Mouse (Mus musculus) kidney, embryonic 15.5 days (tissue): ENCODE measurements around the gene Ptprj. TPM values are rescaled to one million over a fixed set of nuclear protein-coding genes. Genes with fewer than 3 reads are reported as not detected.
"Not testable (repeated sequence)": the region's sequence is repeated elsewhere in the genome, so short reads cannot be mapped to it uniquely, and the experiment has no call there.

Experiments used
- ATAC-seq: fragments of 200-750 bp; cut with Nextera tagmentation; replicated peaks from 2 replicates; pipeline ENCODE4 v1.8.0; 2017; ENCODE audit warnings: moderate TSS enrichment; ENCODE audit not compliant: low FRiP score
- H3K27ac ChIP-seq: fragments of 300-500 bp; sonication (generic); 2 replicates; pipeline ENCODE4 v1.5.1; 2015; ENCODE audit warnings: mild to moderate bottlenecking, inconsistent platforms
- H3K27me3 ChIP-seq: fragments of 300-500 bp; sonication (generic); 2 replicates; pipeline ENCODE4 v1.6.1; 2015; ENCODE audit warnings: inconsistent platforms
- H3K36me3 ChIP-seq: fragments of 300-500 bp; sonication (generic); 2 replicates; pipeline ENCODE4 v1.6.1; 2015; ENCODE audit warnings: inconsistent platforms
- H3K4me1 ChIP-seq: fragments of 300-500 bp; sonication (generic); 2 replicates; pipeline ENCODE4 v1.6.1; 2015; ENCODE audit warnings: inconsistent platforms
- H3K4me2 ChIP-seq: fragments of 300-500 bp; sonication (generic); 2 replicates; pipeline ENCODE4 v1.6.1; 2015; ENCODE audit warnings: moderate library complexity, mild to moderate bottlenecking, inconsistent platforms
- H3K4me3 ChIP-seq: fragments of 300-500 bp; sonication (generic); replicated peaks from 2 replicates; pipeline ENCODE4 v1.5.1; 2015; ENCODE audit warnings: mild to moderate bottlenecking, inconsistent platforms
- H3K9ac ChIP-seq: fragments of 300-500 bp; sonication (generic); 2 replicates; pipeline ENCODE4 v1.6.1; 2015; ENCODE audit warnings: mild to moderate bottlenecking, inconsistent platforms
- H3K9me3 ChIP-seq: fragments of 300-500 bp; sonication (generic); replicated peaks from 2 replicates; pipeline ENCODE4 v1.6.1; 2016; ENCODE audit warnings: inconsistent platforms
- WGBS: fragments of 180-500 bp; shearing (Covaris S2); methylation state at CpG from one replicate; pipeline ENCODE4 v1.1.7; 2015; ENCODE audit warnings: mixed read lengths; 5-methylcytosine and 5-hydroxymethylcytosine counted together
- polyA plus RNA-seq: library from polyadenylated mRNA; unstranded; fragments of >200 nt; fragmentation: Nextera tagmentation; extraction: Ambion mirVana; gene quantifications from 2 replicates; pipeline ENCODE4 v1.2.1, GENCODE M21; 2015

Ptprj gene
- polyA plus RNA-seq, 1 experiment from 2014 or later, result 6.5 TPM

DNA sequence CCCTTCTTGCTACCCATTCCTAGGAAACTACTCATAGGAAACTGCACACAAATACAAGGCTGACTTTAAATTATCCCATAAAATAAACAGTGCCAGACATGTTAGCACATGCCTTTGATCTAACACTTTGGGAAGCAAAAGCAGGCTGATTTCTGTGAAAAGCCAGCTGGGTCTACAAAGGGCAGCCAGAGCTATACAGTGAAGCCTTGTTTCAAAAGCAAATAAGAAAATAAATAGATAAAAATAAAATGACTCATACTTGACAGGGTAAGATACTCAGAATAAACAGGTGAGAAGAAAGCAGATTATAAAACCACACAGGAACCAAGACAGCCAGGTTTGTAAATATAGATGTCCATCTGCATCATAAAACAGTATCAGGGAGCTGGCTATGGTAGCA, 118.2 kb downstream of the Ptprj start:
- Histone ChIP-seq H3K27me3 (no peaks in the 10 kb centered on the region), H3K9ac (no peak overlapping the region), H3K9me3 (no peaks in the 10 kb centered on the region), H3K27ac (no peak overlapping the region), H3K36me3 (peaks cover 55% of the 10 kb centered on the region), H3K4me1 (no peaks in the 10 kb centered on the region), H3K4me2 (no peak overlapping the region), H3K4me3 (no peak overlapping the region)
- no peak for ATAC-seq

DNA sequence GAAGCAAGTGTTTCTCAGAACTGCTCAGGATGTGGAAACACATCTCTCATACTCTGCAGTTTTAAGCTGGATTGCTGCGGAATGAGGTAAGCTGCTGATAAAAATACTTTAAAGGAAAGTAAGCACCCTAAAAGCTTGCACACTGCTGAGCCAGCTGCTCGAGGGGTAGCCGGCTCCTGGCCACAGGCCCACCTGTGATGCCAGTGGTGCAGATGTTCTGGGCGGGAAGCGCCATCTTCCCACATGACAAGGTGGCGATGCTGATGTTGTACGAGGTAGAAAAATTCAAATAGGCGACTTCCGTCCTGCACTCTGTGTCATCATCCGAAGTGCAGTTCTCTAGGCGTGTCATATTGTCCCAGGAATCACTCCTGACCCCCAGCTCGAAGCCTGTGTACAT, 122.5 kb downstream of the Ptprj start:
- H3K27me3 ChIP-seq, result no peaks in the 10 kb centered on the region
- H3K9ac ChIP-seq, result no peak overlapping the region
- WGBS, result 90% methylated on average over 12 of the region's 12 CpGs
- no peaks in the 10 kb centered on the region for H3K4me1 ChIP-seq
- no peak overlapping the region for H3K4me3 ChIP-seq
- ATAC-seq, result no peak
- no peaks in the 10 kb centered on the region for H3K9me3 ChIP-seq
- H3K4me2 ChIP-seq, result no peak overlapping the region
- peaks cover 65% of the 10 kb centered on the region for H3K36me3 ChIP-seq
- no peak overlapping the region for H3K27ac ChIP-seq

DNA sequence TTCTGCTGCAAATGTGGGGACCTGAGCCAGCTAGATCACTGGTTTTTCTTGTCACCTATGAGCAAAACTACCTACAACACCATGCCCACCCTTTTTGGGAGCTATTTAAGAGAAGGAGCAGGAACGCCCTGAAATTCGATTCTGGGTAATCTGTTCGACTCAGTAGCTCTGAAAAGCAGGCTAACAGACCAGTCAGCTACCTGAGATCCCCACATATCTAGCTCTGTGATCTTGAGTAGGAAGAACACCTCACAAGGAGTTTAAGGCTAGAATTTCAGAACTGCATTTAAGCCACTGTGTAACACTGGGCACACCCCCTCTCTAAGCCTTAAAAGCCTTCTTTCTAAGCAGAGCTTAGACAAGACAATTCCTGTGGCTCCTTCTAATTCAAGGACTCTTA, 128.1 kb downstream of the Ptprj start:
- WGBS, result 64% methylated on average over 3 of the region's 3 CpGs

DNA sequence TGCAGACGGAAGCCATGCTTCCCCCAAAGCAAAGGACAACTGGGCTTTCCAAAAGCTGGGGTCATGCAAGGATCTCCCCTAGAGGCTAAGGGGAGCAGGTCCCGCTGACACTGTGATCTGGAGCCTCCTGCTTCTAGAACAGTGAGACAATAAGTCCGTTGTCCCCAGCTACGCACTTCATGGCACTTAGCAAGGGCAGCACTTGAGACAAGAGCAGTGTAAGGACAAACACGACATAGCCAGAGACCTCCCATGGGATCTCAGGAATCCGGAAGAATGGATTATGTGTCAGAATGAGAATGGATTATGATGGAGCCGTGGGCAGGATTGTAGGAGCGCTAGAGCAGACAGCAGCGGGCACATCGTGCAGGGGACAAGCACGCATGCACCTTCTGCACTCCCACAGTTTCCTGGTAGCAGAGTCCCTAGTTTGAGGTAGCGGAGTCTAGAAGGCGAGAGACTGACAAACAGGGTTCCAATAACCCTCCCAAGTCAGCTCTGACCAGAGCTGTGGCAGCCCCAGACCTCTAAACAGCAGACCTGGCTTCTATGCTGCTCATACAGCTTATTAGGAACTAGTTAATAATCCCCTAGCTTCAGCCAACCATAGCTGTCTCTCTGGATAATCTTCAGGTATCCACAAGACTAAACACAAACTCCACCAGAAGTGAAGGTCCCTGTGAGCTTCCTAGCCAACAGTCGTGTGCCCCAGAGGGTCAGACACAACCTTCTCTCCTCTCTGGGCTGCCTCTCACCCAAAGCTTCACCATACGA, 131.3 kb downstream of the Ptprj start:
- 81% methylated on average over 15 of the region's 15 CpGs for whole genome bisulfite sequencing
- Histone ChIP-seq H3K27me3 (no peaks in the 10 kb centered on the region), H3K9ac (no peak overlapping the region), H3K36me3 (peaks cover 34% of the 10 kb centered on the region), H3K4me3 (no peak overlapping the region), H3K27ac (peak overlapping the region; percentile 45; the same call in 1 of the 2 replicates), H3K4me1 (0 out of 2 replicates have a peak, but pooled peaks cover 2% of the 10 kb centered on the region), H3K9me3 (no peaks in the 10 kb centered on the region), H3K4me2 (no peak overlapping the region)
- peak; percentile 80 for ATAC-seq

More for the DNA sequence above, 128.1 kb downstream of the Ptprj start:
- Histone ChIP-seq H3K9me3 (no peaks in the 10 kb centered on the region), H3K4me1 (0 out of 2 replicates have a peak, but pooled peaks cover 2% of the 10 kb centered on the region), H3K9ac (no peak overlapping the region), H3K27ac (no peak overlapping the region), H3K27me3 (no peaks in the 10 kb centered on the region), H3K4me3 (no peak overlapping the region), H3K36me3 (peaks cover 54% of the 10 kb centered on the region), H3K4me2 (no peak overlapping the region)
- no peak for ATAC-seq

DNA sequence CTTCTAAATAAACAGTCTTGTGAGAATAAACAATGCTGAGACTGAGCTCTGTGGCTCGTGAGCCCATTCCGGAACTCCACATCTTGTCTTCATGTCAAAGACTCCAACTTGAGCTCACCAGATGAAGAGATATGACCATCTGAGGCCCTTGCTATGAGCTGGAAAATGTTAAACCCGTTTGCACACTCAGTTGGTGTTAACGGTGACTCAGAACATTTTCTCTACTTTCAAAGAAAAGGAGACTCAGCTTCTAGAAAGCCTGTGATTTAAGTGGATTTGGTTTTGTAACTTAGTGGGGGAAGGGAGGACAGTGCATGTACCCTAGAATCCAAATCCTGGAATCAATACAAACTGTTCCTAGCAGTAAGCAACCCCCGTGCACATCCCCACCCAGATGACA, 136.6 kb downstream of the Ptprj start:
- H3K27me3 ChIP-seq, result no peaks in the 10 kb centered on the region
- no peak for ATAC-seq
- no peak overlapping the region for H3K4me2 ChIP-seq
- no peak overlapping the region for H3K4me3 ChIP-seq
- no peaks in the 10 kb centered on the region for H3K9me3 ChIP-seq
- no peak overlapping the region for H3K9ac ChIP-seq
- WGBS, result 80% methylated on average over 5 of the region's 5 CpGs
- no peaks in the 10 kb centered on the region for H3K4me1 ChIP-seq
- peaks cover 6% of the 10 kb centered on the region for H3K36me3 ChIP-seq
- no peak overlapping the region for H3K27ac ChIP-seq

DNA sequence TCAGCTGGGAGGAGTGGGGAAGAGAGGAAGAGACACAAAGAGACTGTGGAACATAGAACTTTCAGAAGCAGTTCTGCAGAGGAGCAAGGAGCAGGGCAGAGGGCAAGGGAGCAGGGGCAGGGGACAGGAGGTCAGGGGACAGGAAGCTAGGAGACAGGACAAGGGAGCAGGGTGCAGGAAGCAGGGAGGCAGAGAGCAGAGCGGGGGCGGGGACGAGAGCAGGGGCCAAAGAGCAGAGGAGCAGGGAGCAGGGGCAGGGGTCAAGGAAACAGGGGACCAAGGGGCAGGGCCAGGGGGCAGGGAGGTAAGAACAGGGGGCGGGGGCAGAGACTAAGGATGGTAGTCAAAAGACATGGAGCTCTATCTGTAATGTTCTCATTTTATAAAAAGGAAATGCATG, 138.6 kb downstream of the Ptprj start:
- 46% methylated on average over 4 of the region's 4 CpGs for WGBS
- not testable (repeated sequence) for H3K36me3 ChIP-seq, H3K9ac ChIP-seq, H3K4me1 ChIP-seq, H3K4me3 ChIP-seq, H3K27ac ChIP-seq, ATAC-seq, H3K27me3 ChIP-seq, H3K9me3 ChIP-seq, H3K4me2 ChIP-seq

DNA sequence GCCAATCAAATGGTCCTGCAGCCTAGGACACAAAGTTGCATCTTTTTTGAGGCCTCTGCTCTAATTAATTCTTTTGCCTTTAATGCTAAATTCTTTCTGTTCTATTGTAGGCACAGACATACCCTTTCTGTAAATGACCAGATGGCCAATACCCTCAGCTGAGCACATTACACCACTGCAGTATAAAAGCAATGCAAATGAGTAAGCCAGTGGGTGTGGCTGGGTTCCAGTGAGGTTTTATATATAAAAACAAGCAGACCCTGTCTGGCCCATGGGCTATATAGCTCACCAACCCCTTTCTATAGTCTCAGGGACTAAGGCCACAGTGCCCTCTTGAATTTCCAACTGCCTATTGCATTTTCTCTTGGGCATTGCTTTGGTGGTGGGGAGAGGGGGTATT, 140.3 kb downstream of the Ptprj start:
- not testable (repeated sequence) for H3K9me3 ChIP-seq, ATAC-seq, H3K9ac ChIP-seq, H3K4me1 ChIP-seq, H3K4me3 ChIP-seq, H3K4me2 ChIP-seq, H3K27ac ChIP-seq, H3K27me3 ChIP-seq, H3K36me3 ChIP-seq

DNA sequence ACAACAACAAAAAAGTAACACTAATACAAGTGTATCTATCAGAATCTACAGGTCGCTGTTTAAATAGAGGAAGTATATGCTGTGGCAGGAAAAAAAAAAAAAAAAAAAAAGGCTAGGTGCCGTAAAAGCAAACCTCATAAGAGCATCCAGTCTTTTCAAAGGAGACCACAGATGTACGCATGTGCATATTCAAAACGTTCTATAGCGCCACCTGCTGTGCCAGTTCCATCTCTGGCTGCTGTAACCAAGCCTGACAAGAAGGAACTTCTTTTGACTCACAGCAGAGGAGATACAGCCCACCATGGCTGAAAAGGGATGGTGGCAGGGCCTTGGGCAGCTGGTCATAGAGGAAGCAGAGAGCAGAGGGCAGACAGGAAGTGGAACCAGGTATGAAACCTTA, 143.0 kb downstream of the Ptprj start:
- 91% methylated on average over 1 of the region's 5 CpGs for WGBS
- H3K27me3 ChIP-seq, H3K36me3 ChIP-seq, H3K9ac ChIP-seq, H3K4me2 ChIP-seq, H3K4me3 ChIP-seq, ATAC-seq, H3K27ac ChIP-seq, H3K9me3 ChIP-seq, H3K4me1 ChIP-seq: not testable (repeated sequence)

DNA sequence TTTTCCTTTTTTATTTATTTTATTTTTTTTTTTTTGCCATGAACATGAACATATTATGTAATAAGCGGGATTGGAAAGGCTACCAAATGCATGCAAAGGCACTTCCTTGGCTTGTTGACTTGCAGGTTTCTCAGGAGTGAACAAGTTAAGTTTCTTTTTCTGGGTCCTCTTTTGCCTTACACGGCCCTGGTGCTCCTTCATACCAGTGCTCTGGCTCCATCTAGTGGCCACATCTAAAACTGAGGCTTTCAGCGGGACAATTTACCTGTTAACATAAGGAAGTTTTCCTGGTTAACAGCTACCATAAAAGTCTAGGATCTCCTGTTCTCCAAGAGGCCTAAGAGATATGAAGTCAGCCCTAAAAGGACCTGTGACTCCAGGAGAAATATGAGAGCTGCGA, 150.7 kb downstream of the Ptprj start:
- WGBS, result no CpG with 5 or more reads among the region's 4 CpGs
- H3K9ac ChIP-seq, ATAC-seq, H3K36me3 ChIP-seq, H3K4me1 ChIP-seq, H3K27ac ChIP-seq, H3K4me3 ChIP-seq, H3K27me3 ChIP-seq, H3K4me2 ChIP-seq, H3K9me3 ChIP-seq: not testable (repeated sequence)

DNA sequence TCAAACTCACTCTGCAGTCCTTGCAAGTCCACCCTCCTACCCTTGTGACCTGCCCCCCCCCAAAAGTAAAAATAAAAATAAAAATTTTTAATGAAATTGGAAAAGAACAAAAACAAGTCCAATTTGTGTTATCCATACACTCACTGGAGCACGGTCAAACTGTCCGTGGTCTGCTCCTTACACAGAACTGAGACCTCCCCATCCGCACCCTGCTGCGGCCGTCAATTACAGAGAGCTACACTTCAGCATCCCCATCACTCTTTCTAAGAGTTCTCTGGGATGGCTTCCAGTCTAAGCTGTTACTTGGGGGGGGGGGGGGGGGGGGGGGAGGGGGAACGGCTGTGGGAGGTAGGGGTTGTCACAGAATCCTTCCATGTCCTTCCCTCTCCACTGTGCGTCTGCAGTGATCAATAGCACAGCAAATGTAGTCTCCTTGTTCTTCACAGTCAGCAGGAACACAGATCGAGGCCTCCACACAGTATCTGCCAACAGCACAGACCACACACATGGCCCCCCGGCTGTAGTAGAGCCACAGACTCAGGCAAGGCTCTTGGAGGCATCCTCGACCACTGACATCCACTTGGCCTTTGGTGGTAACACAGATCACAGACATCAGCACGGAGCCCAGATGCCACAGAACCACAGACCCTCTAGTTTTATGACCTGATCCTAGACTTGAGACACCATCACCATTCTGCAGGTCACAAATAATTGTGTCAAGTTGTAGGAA, 151.3 kb downstream of the Ptprj start:
- H3K4me3 ChIP-seq, ATAC-seq, H3K9me3 ChIP-seq, H3K4me2 ChIP-seq, H3K27me3 ChIP-seq, H3K9ac ChIP-seq, H3K4me1 ChIP-seq, H3K27ac ChIP-seq, H3K36me3 ChIP-seq: not testable (repeated sequence)
- WGBS, result 88% methylated on average over 1 of the region's 11 CpGs

DNA sequence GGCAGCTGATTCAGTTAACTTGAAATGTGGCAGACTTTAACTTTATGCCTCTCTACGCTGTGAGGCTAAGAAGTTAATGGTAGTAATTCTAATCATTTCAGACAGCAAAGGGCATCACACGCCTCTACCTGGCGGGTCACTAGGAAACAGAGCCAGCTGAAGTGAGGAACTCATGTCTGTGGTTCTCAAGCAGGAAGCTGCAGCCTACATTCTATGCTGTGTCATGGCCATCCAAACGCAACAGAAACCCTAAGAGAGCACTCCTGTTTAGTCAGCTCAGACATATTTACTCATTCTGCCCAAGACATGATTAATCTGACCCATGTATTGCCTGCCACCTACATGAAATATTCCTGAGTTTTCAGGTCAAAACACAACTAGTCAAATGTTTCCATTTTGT, 155.5 kb downstream of the Ptprj start:
- no CpG with 5 or more reads among the region's 4 CpGs for WGBS
- H3K36me3 ChIP-seq, result not testable (repeated sequence)

DNA sequence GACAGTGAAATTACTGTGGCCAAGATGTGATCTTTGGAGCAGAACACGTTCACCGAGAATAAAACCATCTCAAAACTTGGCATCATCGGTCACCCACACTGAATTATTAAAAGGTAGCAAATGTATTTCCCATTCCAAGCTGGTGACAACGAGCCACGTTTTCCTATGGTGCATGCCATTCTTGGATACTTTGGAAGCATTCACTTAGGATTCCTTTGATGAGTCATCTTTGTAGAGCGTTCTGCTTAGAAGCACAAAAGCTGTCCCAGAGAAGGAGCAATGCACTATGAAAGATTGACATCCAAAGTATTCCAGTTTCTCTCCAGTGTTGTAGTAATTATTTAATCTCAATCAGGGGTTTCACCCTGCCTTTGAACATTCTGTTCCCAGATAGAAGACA, 158.2 kb downstream of the Ptprj start:
- H3K4me2 ChIP-seq, H3K9me3 ChIP-seq, H3K4me1 ChIP-seq, H3K36me3 ChIP-seq, H3K27me3 ChIP-seq, H3K27ac ChIP-seq, H3K4me3 ChIP-seq, H3K9ac ChIP-seq, ATAC-seq: not testable (repeated sequence)
- WGBS, result 84% methylated on average over 6 of the region's 6 CpGs

More for the DNA sequence above, 155.5 kb downstream of the Ptprj start:
- H3K4me2 ChIP-seq, H3K4me3 ChIP-seq, H3K4me1 ChIP-seq, ATAC-seq, H3K9ac ChIP-seq, H3K9me3 ChIP-seq, H3K27ac ChIP-seq, H3K27me3 ChIP-seq: not testable (repeated sequence)
